Mouse (Mus musculus): ENCODE results near the gene Foxa2.

DNA sequence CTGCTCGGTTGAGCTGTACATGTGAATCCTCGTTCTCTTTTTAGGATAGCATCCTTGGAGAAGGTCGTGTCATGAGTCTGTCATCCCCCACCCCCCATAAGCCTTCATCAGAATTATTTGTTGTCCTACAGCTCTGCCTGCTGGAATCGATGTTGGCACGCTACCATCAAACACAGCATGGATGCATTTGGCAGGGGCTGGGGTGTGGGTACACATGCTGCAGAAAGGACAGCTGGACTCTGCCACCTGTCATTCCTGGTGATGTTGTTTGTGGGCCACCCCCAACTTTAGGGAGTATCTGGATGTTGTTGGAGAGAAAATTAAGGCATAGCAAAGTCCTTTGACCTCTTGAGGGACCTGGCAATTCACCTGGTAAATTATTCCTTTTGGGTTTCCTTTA lies 38.8 kb upstream of the Foxa2 start:
- no peak for TF ChIP-seq POLR2A (IDR thresholded peaks at IDR 0.05; ENCODE audit: insufficient read depth, low read depth, low read length)
- TF ChIP-seq CTCF (IDR thresholded peaks at IDR 0.05), result no peak

All from heart, adult 2 months (tissue).